ENCODE assay signal across 8 mouse cellular contexts in genomic region chr12:85286941-85287340, GRCm38 (mm10). TPM values are rescaled to one million over a fixed set of nuclear protein-coding genes. Genes with fewer than 3 reads are reported as not detected.
DNase-seq lines count a peak whose midpoint lies in the region; ATAC-seq and TF ChIP-seq lines count a peak whose summit lies in the region.

No protein-coding gene starts in this region.

- H3K27me3 ChIP-seq in liver, adult 2 months (ENCODE audit: control insufficient read depth, insufficient read depth, low read length), result no peaks in the 10 kb centered on the region
- H3K27me3 ChIP-seq in liver, embryonic 11.5 days (replicated peaks; ENCODE audit: control insufficient read depth, insufficient read depth, low read length), result peaks cover 16% of the 10 kb centered on the region
- H3K27me3 ChIP-seq in embryonic facial prominence, embryonic 10.5 days (replicated peaks; ENCODE audit: low read depth, poor library complexity, severe bottlenecking), result peaks cover 24% of the 10 kb centered on the region
- H3K27me3 ChIP-seq in stomach, embryonic 16.5 days (ENCODE audit: control insufficient read depth, insufficient read depth, low read length), result no peaks in the 10 kb centered on the region

- H3K4me3 ChIP-seq in liver, adult 2 months (ENCODE audit: insufficient read depth, low read depth, low read length), result no peak overlapping the region
- H3K4me3 ChIP-seq in liver, embryonic 11.5 days (ENCODE audit: low read depth, low read length), result no peak overlapping the region
- H3K4me3 ChIP-seq in embryonic facial prominence, embryonic 10.5 days, result no peak overlapping the region
- no peak overlapping the region for H3K4me3 ChIP-seq in stomach, embryonic 16.5 days (replicated peaks; ENCODE audit: low read length)

- 55% methylated on average over 4 of the region's 5 CpGs for WGBS in liver, adult 2 months
- 43% methylated on average over 2 of the region's 5 CpGs for WGBS in liver, embryonic 11.5 days
- 14% methylated on average over 3 of the region's 5 CpGs for WGBS in embryonic facial prominence, embryonic 10.5 days
- 37% methylated on average over 4 of the region's 5 CpGs for WGBS in stomach, embryonic 16.5 days

- H3K4me1 ChIP-seq in liver, adult 2 months (ENCODE audit: control insufficient read depth, insufficient read depth, low read length), result peaks cover 11% of the 10 kb centered on the region
- 0 out of 2 replicates have a peak, but pooled peaks cover 5% of the 10 kb centered on the region for H3K4me1 ChIP-seq in liver, embryonic 11.5 days (replicated peaks; ENCODE audit: control insufficient read depth, insufficient read depth, low read length)
- H3K4me1 ChIP-seq in embryonic facial prominence, embryonic 10.5 days, result peaks cover 20% of the 10 kb centered on the region
- peaks cover 11% of the 10 kb centered on the region; the same call in 1 of the 2 replicates for H3K4me1 ChIP-seq in stomach, embryonic 16.5 days (ENCODE audit: control insufficient read depth, insufficient read depth, low read length)

- peak; percentile 35 for DNase-seq in adrenal gland, postnatal 10 days
- DNase-seq in adrenal gland, adult 8-10 months, result no peak
- peak; percentile 49 for DNase-seq in liver, adult 2 months (ENCODE audit: extremely low read depth, low read depth, low spot score)
- DNase-seq in liver, embryonic 11.5 days (ENCODE audit: low spot score), result no peak
- DNase-seq in embryonic facial prominence, embryonic 10.5 days (ENCODE audit: low spot score), result peak; percentile 39
- DNase-seq in cerebellum, postnatal 25 days, result no peak
- DNase-seq in adrenal gland, postnatal 36 days, result no peak

- no peak for ATAC-seq in liver, embryonic 11.5 days (replicated peaks; ENCODE audit: low FRiP score)
- no peak for ATAC-seq in stomach, embryonic 16.5 days (ENCODE audit: insufficient read depth, low FRiP score)

- peaks cover 13% of the 10 kb centered on the region; the same call in 1 of the 2 replicates for H3K79me2 ChIP-seq in liver, adult 2 months (ENCODE audit: control insufficient read depth, insufficient read depth, low read length)

- H3K36me3 ChIP-seq in liver, adult 2 months (ENCODE audit: control insufficient read depth, insufficient read depth, low read length), result no peaks in the 10 kb centered on the region
- H3K36me3 ChIP-seq in liver, embryonic 11.5 days (ENCODE audit: control insufficient read depth, insufficient read depth, low read length), result no peaks in the 10 kb centered on the region
- H3K36me3 ChIP-seq in embryonic facial prominence, embryonic 10.5 days (replicated peaks), result no peaks in the 10 kb centered on the region
- no peaks in the 10 kb centered on the region for H3K36me3 ChIP-seq in stomach, embryonic 16.5 days (ENCODE audit: control insufficient read depth, insufficient read depth, low read length)

- H3K27ac ChIP-seq in liver, adult 2 months (replicated peaks; ENCODE audit: insufficient read depth, low read depth, low read length), result no peak overlapping the region
- H3K27ac ChIP-seq in liver, embryonic 11.5 days (ENCODE audit: low read depth, low read length), result no peak overlapping the region
- H3K27ac ChIP-seq in embryonic facial prominence, embryonic 10.5 days (replicated peaks), result no peak overlapping the region
- no peak overlapping the region for H3K27ac ChIP-seq in stomach, embryonic 16.5 days (ENCODE audit: low read length)

- no peak for TF ChIP-seq POLR2A in liver, adult 2 months (IDR thresholded peaks at IDR 0.05; ENCODE audit: extremely low read depth, insufficient read depth, low read length)

- TF ChIP-seq CTCF in liver, adult 2 months (IDR thresholded peaks at IDR 0.05; ENCODE audit: low read depth, low read length), result peak; percentile 62

- no peak overlapping the region for H3K9ac ChIP-seq in liver, adult 2 months (ENCODE audit: low read depth, low read length)
- no peak overlapping the region for H3K9ac ChIP-seq in liver, embryonic 11.5 days (ENCODE audit: low read depth, low read length)
- no peak overlapping the region for H3K9ac ChIP-seq in stomach, embryonic 16.5 days (ENCODE audit: low read length)

- H3K4me2 ChIP-seq in liver, embryonic 11.5 days, result no peak overlapping the region
- H3K4me2 ChIP-seq in stomach, embryonic 16.5 days (ENCODE audit: low read depth, low read length), result 0 out of 2 replicates have a peak overlapping the region, but pooled peaks have one; percentile 72

- H3K9me3 ChIP-seq in liver, embryonic 11.5 days (ENCODE audit: control insufficient read depth, low read length), result no peaks in the 10 kb centered on the region
- H3K9me3 ChIP-seq in embryonic facial prominence, embryonic 10.5 days, result no peaks in the 10 kb centered on the region
- H3K9me3 ChIP-seq in stomach, embryonic 16.5 days (replicated peaks; ENCODE audit: control insufficient read depth, low read length), result no peaks in the 10 kb centered on the region

RNA-seq across cellular contexts. Expression of gene Acyp1, which starts 1.3 kb away (rescaled TPM):
- 10 to 100 TPM; 28.2 to 31.0 TPM for total RNA-seq in adrenal gland, postnatal 10 days (2021)
- 10 to 100 TPM; 29.3 to 36.6 (median 32.8) TPM for total RNA-seq in adrenal gland, adult 8-10 months (2022)
- 11.5 and 20.0 TPM in 2 replicates for total RNA-seq in liver, adult 2 months (2014; rRNA removed)
- polyA plus RNA-seq in liver, adult 2 months (2012; rRNA removed), result 8.9 and 9.4 TPM in 2 replicates
- polyA plus RNA-seq in liver, embryonic 11.5 days (2014; fragmentation: Nextera tagmentation; extraction: Ambion mirVana), result 88.3 and 92.2 TPM in 2 replicates
- polyA plus RNA-seq in embryonic facial prominence, embryonic 10.5 days (2016; fragmentation: Nextera tagmentation; extraction: Ambion mirVana), result 47.3 and 50.6 TPM in 2 replicates
- polyA plus RNA-seq in stomach, embryonic 16.5 days (2015; fragmentation: Nextera tagmentation; extraction: Ambion mirVana), result 39.5 and 50.6 TPM in 2 replicates
- 10 to 100 TPM; 28.4 to 37.7 TPM for total RNA-seq in adrenal gland, postnatal 36 days (2021)

RNA-seq across cellular contexts. Expression of gene Zc2hc1c, which starts 1.4 kb away (rescaled TPM):
- 1 to 10 TPM in 1 of 2 experiments, under 1 TPM in 1; 0.78 to 1.2 TPM for total RNA-seq in adrenal gland, postnatal 10 days (2021)
- total RNA-seq in adrenal gland, adult 8-10 months (2022), result 1 to 10 TPM; 2.5 to 4.3 (median 3.4) TPM
- total RNA-seq in liver, adult 2 months (2014; rRNA removed), result 0.87 and 0.92 TPM in 2 replicates
- polyA plus RNA-seq in liver, adult 2 months (2012; rRNA removed), result 0.48 and 0.57 TPM in 2 replicates
- 0.43 and 0.49 TPM in 2 replicates for polyA plus RNA-seq in liver, embryonic 11.5 days (2014; fragmentation: Nextera tagmentation; extraction: Ambion mirVana)
- polyA plus RNA-seq in embryonic facial prominence, embryonic 10.5 days (2016; fragmentation: Nextera tagmentation; extraction: Ambion mirVana), result 0.90 and 0.92 TPM in 2 replicates
- 2.0 and 2.1 TPM in 2 replicates for polyA plus RNA-seq in stomach, embryonic 16.5 days (2015; fragmentation: Nextera tagmentation; extraction: Ambion mirVana)
- total RNA-seq in adrenal gland, postnatal 36 days (2021), result 1 to 10 TPM; 1.1 to 1.9 TPM

RNA-seq across cellular contexts. Expression of gene Mlh3, which starts 16.5 kb away (rescaled TPM):
- total RNA-seq in adrenal gland, postnatal 10 days (2021), result 10 to 100 TPM in 1 of 2 experiments, 1 to 10 TPM in 1; 8.6 to 11.5 TPM
- total RNA-seq in adrenal gland, adult 8-10 months (2022), result 10 to 100 TPM; 12.1 to 23.4 (median 18.7) TPM
- total RNA-seq in liver, adult 2 months (2014; rRNA removed), result 6.5 TPM in 2 replicates
- 2.8 and 3.3 TPM in 2 replicates for polyA plus RNA-seq in liver, adult 2 months (2012; rRNA removed)
- polyA plus RNA-seq in liver, embryonic 11.5 days (2014; fragmentation: Nextera tagmentation; extraction: Ambion mirVana), result 6.1 and 7.8 TPM in 2 replicates
- 7.6 and 8.2 TPM in 2 replicates for polyA plus RNA-seq in embryonic facial prominence, embryonic 10.5 days (2016; fragmentation: Nextera tagmentation; extraction: Ambion mirVana)
- polyA plus RNA-seq in stomach, embryonic 16.5 days (2015; fragmentation: Nextera tagmentation; extraction: Ambion mirVana), result 6.6 and 8.4 TPM in 2 replicates
- total RNA-seq in adrenal gland, postnatal 36 days (2021), result 10 to 100 TPM; 11.0 to 12.9 TPM

RNA-seq across cellular contexts. Expression of gene Nek9, which starts 52.2 kb away (rescaled TPM):
- total RNA-seq in adrenal gland, postnatal 10 days (2021), result 10 to 100 TPM; 57.5 to 65.8 TPM
- total RNA-seq in adrenal gland, adult 8-10 months (2022), result 100 to 1,000 TPM in 3 of 4 experiments, 10 to 100 TPM in 1; 96.5 to 138 (median 126) TPM
- 17.0 and 19.1 TPM in 2 replicates for total RNA-seq in liver, adult 2 months (2014; rRNA removed)
- polyA plus RNA-seq in liver, adult 2 months (2012; rRNA removed), result 13.7 and 14.0 TPM in 2 replicates
- 7.2 and 9.4 TPM in 2 replicates for polyA plus RNA-seq in liver, embryonic 11.5 days (2014; fragmentation: Nextera tagmentation; extraction: Ambion mirVana)
- polyA plus RNA-seq in embryonic facial prominence, embryonic 10.5 days (2016; fragmentation: Nextera tagmentation; extraction: Ambion mirVana), result 24.5 and 26.6 TPM in 2 replicates
- polyA plus RNA-seq in stomach, embryonic 16.5 days (2015; fragmentation: Nextera tagmentation; extraction: Ambion mirVana), result 16.8 and 17.1 TPM in 2 replicates
- 10 to 100 TPM; 91.1 to 94.2 TPM for total RNA-seq in adrenal gland, postnatal 36 days (2021)

Comparison
In these comparisons a context has a peak if more than half of its experiments do, and no peak if none do; other contexts are left out.
1. DNase-seq: peak in adrenal gland, postnatal 10 days (single experiment), liver, adult 2 months (single experiment) and embryonic facial prominence, embryonic 10.5 days (single experiment); none in adrenal gland, adult 8-10 months (single experiment), liver, embryonic 11.5 days (single experiment), cerebellum, postnatal 25 days (0 of 2) and adrenal gland, postnatal 36 days (0 of 2).